Mouse (Mus musculus) lung, postnatal 0 days (tissue): ENCODE measurements around the gene Emp2.

Experiments
- CTCF ChIP-seq: IDR thresholded peaks from 2 replicates; pipeline ENCODE4 v1.5.1; 2016; ENCODE audit warnings: antibody characterized with exemption, mild to moderate bottlenecking
- EP300 ChIP-seq: IDR thresholded peaks from 2 replicates; pipeline ENCODE4 v1.6.1; 2016; ENCODE audit warnings: antibody characterized with exemption, mild to moderate bottlenecking, control low read depth

DNA sequence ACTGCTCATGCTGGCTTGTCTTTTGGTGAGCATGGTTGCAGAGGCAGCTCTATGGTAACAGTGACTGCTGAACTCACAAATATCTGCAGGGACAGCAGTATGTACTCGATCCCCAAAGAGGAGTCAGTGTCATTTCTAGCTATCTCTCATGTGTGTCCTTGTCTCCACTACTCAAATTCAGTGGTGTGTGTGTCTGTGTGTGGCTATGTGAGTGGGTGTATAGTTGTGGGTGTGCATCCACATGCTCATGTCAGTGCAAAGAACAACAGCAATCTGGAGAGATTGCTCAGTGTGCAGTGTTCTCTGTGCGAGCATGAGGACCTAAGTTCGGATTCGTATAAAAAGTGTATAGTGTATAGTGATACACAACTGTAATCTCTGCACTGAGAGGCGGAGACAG is 24.8 kb upstream of the Emp2 start:
- no peak for TF ChIP-seq CTCF
- TF ChIP-seq EP300, result no peak
